Mouse (Mus musculus): Measurements from ENCODE around the gene Rfx4. TPM values are rescaled to one million over a fixed set of nuclear protein-coding genes. Genes with fewer than 3 reads are reported as not detected.
A peak's percentile ranks its signal among the peaks of the same experiment; 100 is the strongest.

Rfx4 gene
- total RNA-seq, 2 experiments from 2014 or later: 0.39 to 0.51 TPM

DNA sequence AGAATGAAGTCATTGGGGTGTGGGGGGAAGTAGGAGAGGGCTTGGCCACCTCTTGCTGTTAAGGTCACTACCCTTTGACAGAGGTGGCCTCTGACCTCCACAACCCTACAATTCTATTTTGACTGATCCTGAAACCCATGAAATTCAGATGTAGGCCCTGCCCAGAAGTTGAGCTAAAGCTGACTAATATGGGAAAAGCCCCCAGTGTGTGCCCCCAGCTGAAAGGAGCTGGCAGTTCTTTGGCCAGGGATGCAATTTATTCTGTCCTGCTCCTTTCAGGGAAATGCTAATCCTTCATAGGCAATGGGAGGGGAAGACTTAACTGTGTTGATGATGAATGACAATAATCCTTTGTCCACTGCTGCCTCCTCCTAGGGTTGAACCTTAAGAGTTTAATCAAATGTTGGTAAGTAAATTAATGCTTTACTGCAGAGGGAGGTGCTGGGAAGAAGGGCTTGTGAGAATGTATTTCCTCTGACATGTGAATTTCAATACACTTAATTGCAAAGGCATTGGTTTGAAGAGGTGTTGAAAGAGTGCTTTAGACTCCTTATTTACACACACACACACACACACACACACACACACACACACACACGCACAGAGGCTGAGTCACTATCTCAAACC is 155.0 kb downstream of the Rfx4 start:
- no peak for DNase-seq

DNA sequence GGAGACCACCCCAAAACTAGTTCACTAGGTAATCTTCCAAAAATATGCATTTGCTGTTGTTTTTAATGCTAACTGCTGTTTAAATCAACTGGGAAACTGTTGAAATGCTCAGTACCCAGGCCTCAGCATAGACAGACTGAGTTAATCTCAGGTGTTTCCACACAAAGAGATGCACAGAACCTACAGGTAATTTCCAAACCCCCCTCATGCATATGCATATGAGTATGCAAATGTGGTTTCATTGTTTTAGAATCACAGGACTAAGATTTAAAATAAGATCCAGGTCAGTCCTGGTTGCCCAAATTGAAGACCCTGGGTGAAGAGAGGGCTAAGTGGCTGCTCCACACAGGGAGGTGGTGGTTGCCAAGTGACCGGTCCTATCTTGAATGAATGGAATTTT is 157.3 kb downstream of the Rfx4 start:
- DNase-seq: no peak

DNA sequence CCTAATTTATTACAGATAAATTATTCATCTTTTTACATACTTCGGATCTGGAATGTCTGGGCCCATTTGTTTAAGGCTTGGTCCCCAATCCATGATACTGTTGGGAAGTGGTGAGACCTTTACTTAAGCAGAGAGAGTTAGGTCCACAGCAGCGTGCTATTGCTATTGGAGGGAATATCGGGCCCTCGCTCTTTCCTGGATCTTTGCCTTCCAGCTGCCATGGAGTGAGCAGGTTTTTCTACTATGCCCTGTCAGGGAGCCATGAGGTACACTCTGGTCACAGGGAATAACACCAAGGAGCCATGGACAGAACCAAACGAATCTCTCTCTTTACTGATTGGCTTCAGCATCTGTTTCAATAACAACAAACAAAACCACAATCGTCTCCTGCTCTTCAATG is 159.6 kb downstream of the Rfx4 start:
- DNase-seq: no peak

DNA sequence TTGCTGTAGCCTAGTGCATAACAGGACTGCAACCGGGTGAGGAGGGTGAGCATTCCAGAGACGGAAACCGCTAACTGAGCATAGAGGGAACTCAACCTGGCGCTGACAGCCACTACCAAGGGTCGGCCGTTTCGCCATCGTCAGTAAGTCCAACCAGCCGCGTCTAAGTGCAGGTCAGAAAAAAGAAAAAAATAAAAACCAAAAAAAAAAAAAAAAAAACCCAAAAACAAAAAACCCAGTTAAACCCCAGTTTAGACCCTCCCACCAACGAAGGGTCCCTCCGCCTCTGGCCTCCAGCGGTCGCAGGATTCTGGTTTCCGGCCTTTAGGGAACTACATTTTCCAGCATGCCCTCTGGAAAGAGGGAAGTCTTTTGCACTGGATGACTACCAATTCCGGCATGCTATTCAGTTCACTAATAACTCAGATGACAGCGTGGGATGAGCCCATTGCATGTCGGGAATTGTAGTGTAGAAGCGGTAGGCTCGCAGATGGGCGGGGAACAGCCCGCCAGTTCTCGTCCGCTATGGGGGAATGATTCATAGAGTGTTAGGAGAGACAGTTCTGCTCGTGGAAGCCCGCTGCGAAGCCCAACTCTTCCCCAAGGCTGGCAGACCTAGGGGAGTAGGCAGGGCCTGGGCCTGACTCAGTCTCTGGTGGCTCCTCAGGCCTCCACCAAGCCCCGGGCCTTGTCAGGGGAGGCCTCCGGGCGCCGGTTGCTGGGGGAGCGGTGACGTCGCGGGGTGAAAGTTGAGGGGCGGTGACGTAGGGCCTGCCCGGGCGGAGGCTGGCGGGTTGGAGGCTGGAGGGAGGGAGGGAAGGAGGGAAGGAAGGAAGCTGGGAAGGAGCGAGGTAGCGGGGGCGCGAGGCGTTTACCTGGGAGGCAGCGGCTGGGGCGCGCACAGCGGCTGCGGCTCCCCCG is 161.2 kb downstream of the Rfx4 start, which contains the start of gene Ric8b:
Gene Ric8b, plus strand, starts transcription at position 807 of the 921 bp plus-strand sequence.
- DNase-seq: peak; percentile 98

DNA sequence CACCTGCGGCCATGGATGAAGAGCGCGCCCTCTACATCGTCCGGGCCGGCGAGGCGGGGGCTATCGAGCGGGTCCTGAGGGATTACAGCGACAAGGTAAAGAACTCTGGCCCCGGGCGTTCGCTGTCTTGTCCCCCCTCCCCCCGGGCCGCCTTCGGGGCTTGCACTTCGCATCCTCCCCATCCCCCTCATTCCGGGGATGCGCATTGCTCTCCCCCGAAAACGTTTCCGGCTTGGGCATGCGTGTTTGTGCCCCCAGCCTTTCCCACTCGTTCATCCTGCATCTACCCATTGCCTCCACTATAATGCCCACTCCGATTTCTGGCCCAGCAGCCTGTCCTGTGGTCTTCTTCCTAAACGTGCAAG is 161.9 kb downstream of the Rfx4 start:
- DNase-seq: no peak

DNA sequence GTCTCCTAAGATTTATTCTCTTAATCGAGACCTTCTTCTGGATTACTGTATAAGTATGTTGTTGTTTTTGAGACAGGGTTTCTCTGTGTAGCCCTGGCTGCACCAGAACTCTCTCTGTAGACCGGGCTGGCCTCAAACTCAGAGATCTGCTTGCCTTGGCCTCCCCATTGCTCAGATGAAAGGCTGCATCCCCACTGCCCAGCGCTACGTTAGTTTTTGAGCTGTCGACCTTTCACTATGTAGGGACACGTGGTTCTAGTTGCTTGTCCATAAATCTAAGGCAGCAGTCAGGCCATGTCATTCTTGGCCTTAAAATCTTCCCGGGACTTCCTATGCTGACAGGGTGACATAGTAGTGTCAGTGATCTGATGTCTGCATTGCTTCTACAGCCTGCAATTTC is 170.5 kb downstream of the Rfx4 start:
- peak; percentile 20 for DNase-seq

DNA sequence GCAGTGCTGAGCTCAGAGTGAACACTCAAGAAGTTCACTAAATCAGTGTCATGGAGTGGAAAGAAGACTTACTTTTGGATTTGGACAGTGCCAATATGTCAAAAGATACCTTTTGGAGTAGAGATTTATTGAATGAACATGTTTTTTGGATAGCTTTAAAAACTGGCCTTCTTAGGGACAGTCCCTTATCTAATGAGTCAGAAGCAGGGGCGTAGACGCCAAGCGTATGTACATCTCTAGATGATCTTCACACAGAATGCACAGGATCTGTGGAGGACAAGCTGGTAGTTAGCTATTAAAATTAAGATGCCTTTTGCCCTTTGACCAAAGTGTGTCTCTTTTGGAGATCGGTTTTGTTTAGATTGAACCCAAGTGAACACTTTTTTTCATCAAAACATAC is 171.0 kb downstream of the Rfx4 start:
- no peak for DNase-seq

DNA sequence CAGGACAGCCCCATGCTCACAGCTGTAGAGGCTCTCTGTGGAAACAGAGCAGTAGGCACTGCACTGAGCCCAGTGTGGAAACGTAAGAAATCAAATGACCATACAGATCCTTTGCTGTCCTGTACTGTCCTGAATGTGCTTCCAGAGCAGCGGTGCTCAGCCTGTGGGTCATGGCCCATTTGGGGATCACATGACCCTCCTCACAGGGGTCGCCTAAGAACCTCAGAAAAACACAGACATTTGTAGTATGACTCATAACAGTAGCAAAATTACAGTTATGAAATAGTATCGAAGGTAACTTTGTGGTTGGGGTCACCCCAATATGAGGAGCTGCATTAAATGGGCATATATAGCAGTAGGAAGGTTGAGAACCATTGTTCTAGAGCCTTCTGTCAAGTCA is 172.6 kb downstream of the Rfx4 start:
- DNase-seq: no peak

DNA sequence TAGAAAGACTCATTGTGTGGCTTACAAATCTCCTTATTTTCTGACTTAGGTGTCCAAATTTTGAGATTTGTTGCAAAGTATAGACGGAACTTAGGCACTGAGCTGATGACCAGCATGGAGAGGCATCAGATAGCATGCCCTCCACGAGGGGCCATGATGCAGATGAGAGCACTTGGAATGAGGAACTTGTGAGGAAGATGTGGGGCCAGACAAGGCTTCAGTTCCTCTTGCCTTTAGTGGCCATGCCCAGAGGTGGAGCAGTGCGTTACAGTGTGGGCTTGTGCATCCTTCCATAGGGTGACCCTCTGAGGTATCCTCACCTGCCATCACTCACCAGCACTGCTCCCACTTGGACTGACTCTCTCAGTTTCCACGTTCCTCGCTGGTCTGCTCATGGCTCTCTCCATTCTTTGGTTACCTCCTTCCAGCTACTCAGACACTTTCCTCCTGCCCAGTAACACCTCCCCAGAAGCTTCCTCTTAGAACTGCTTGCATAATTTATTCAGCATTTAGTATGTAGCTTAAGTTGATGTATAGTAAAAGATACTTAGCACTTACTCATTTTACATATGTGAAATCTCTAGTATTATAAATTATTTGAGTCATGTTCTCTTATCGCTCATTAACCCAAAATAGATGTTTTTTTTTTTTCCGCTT is 179.8 kb downstream of the Rfx4 start:
- DNase-seq: no peak

DNA sequence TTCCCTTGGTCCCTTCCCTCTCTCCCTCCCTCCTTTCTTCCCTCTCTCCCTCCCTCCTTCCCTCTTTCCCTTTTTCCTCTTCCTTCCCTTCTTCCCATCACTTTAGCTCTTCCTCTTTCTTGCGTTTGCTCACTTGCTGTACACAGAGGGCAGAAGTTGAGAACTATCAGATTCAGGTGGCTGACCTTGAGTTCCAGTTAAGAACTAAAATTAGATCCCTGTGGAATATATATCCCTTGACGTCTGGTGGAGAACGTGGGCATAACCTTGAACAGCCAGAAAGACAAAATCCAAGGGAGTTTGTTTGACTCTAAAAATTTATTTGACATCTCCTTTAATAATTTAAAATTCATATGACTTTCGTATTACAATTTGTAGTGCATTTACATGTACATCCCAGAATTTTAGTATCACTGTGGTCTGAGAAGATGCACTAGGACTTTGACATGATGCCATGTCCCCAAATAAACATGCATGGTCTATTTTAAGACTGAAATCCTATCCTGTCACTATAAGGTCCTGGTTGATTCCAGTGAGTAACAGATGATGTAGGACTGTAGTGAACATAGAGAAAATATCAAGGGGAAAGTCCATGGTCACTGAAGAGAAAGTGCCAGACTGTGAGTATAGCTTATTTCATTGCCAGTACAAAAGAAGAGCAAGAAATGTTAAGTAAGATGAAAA is 181.1 kb downstream of the Rfx4 start:
- DNase-seq: no peak

DNA sequence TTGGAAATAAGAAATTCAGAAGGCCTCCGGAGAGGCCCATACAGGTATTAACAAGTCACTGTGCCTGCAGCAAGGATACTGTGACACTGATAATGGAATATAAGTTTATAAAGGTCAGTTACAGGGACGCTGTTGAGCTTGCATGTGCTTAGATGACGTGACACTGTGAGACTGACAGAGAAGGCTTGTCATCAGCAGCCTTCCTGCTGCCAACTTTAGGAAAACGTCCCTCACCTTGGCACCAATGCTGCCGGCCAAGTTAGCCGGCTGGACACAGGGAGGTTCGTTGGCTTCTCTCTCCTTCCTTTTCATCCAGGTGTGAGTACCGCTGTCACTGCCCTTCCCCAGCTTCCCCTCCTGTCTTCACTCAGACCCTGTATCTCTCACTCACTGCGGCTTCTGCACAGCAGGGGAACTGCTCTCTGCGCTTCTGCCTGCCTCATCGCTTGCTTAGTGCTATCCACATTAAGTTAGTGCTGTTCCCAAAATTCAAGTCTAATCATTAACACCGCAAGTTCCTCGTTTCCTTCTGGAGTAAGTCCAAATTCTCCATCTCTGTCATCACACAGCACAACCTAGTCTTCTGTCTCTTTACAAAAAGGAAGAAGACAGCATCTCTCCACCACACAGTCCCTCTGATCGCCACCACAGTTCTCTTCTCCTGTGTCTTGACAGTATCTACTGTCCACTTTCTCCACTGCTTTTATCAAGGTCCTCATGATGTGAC is 182.4 kb downstream of the Rfx4 start:
- no peak for DNase-seq

DNA sequence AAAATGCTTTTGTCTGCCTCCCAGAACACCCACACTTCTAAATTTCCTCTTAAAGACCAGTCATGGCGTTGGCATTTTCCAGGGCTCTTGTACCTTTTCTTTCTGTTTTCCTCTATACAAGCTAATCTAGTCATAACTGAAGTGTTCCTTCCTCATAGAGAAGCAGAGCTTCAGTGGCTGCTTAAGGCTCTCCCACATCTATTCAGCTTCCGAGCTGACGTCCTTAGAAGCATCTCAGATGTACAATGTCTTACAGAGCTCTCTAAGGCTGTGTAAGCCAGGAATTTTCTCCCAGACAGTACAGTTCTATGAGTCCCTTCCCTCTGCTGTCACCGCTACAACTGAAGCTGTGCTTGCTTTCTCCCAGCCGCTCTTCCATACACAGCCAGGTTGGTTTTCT is 183.0 kb downstream of the Rfx4 start:
- DNase-seq: no peak

DNA sequence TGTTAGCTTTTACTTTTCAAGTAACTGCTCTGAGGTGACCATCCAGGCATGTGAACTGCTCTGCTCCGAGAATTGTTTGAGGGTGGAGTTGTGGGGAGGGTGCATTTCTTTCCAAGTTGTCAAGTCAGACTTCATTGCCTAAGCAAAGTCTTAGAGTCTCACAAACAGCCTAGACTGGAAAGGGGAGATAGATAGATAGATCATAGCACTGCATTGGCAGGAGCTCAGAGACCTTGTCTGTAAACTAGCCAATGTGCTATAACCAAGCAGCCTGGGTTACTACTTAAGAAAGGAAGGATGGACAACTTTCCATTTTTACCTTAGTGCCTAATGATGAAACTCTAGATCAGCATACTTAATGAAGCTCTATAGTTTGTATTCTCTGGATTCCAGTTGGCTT is 184.5 kb downstream of the Rfx4 start:
- DNase-seq: no peak

DNA sequence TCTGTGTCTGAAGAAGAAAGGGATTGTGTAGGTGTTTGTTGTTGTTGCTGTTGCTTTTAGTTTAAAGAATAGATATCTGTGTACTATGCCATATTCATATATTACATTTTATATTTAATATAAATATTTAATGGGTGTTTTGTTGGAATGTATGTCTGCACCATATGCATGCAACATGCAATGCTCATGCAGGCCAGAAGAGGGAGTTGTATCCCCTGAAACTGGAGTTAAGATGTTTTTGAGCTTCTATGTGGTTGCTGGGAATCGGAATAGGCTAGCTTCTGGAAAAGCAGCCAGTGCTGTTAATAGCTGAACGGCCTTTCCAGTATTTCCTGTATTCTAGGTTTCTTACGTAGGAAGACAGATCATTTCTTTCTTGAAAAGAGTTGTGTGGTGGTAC is 189.8 kb downstream of the Rfx4 start:
- DNase-seq: no peak

DNA sequence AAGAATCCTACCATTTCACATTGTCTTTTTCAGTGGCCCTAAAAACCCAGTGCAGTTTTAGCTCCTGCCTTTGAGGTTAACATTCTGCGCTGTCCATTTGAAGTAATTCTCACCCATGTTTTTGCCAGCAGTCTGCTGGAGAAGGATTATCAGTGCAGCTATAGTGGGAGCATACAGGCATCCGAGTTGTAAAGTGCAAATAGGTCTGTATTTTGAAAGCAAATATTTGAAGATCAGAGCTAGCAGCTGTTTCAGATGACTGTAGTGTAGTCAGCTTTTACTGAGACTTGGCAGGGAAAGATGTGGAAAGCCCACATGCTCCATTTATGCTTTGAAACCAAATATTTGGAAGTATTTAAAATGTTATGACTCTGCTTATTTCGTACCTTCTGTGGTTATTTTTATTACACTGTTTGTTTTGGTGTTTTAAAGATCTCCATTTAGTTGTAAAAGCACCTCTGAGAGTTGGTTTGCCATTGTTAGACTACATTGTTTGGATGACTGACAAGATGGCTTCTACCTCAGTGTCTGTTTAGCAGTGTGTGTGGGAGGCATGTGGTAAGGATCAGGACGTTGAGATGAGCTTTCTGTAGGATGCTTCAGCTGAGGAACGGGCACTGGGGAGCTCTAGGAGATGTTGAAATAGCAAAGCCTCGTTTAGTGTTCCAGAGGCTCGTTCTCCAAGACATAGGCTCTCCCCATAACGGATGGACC is 193.3 kb downstream of the Rfx4 start:
- no peak for DNase-seq

DNA sequence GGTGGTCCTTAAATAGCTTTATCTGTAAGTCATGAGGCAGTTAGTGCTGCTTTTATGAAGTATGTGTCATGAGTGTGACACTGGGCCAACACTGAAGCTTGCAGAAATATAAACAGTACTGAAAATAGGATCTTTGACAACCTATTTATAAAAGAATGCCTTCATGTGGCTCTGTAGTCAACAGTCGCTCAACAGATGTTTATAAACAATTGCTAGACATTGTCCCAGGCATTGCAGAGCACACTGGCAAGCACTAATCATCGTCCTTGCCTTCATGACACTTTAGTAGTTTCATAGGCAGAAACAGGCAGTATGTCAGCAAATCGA is 193.8 kb downstream of the Rfx4 start:
- DNase-seq: no peak

DNA sequence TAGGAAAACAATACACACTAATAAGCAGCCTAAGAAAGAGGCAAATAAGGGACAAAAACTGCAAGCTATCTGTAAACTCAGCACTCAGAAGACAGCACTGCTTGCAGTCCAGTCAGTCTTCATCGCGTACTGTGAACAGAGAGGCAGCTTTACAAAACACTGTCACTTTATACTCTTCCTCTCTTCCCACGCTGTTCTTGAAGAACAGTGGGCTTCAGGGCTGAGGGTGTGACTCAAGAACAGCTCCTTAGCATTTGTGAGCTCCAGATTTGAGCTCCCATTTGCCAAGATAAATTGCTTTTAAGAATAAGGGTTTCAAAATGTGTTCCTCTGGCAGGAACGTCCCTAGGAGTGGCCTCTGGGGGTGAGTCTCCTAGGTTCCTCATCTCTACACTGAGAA is 194.5 kb downstream of the Rfx4 start:
- no peak for DNase-seq

DNA sequence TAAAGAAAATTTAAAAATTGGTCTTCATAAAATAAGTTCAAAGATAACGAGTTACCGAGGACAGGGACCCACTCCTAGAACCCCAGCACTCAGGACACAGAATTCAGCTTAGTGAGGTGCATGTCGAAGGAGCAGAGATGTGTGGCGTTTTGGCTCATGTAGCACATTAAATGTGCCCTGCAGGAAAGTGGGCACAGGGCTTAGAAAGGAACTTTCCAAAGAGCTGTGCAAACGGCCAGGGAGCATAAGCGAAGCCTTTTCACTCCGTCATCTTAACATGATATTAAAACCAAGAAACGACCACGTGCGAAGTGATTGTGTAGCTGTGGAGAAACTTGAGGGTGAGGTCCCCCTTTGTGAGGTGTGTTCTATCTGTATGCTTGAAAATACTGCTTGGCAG is 198.4 kb downstream of the Rfx4 start:
- no peak for DNase-seq
